Mouse (Mus musculus): ENCODE results near the gene Rps27a.

Rps27a gene

GRCm38 (mm10) chr11:29512818-29513535, 34.9 kb downstream of the Rps27a start:
- no peak for DNase-seq (ENCODE audit: low spot score in 2 of 2)

GRCm38 (mm10) chr11:29509421-29509820, 38.5 kb downstream of the Rps27a start:
- no peak for DNase-seq (ENCODE audit: low spot score in 2 of 2)

DNA sequence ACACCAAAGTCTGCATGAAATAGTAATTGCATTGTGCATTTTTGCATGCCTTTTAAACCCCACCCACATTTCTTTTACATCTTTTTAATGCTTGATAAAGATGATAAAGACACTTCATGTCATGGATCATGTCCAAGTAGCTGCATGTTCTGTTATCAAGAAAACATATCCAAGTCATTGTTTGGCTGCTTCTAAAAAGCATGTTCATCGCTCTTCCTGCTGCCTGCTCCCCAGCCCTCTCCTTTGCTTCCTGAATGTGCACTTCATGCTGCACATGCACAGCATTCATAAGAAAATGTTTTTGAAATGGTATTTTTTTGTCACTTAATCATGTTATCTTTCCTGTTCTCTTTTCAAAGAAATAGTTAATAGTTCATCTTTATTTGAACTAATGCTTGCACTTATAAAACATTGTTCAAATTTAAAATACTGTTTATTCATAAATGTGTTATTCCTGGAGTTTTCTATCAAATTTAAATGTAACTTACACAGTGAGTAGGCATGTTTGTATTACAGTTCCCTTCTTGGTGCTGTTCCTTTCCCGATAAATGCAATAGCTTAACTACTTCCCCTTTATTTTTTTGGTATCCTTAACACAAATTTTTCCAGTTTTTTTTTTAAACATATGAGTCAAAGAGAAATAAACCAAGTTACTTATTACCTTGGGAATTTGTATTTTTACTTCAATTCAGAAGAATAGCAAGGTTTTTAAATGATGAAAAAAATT, 42.8 kb downstream of the Rps27a start:
- DNase-seq (ENCODE audit: low spot score in 2 of 2) = no peak

- no peak for DNase-seq (ENCODE audit: low spot score in 2 of 2)
These were observed 43.7 kb downstream of the Rps27a start for GRCm38 (mm10) chr11:29503948-29504893.

GRCm38 (mm10) chr11:29496962-29497361, 50.9 kb downstream of the Rps27a start:
- no peak for DNase-seq (ENCODE audit: low spot score in 2 of 2)

Measured in urinary bladder, postnatal 36 days (tissue).